Mouse (Mus musculus): ENCODE data around the gene Cysltr1.

Gene Cysltr1
- long read RNA-seq, experiment 1, full-length matches to known transcripts, result 1 of 2 reads
- long read RNA-seq, experiment 1, partial matches to known transcripts, result 0 of 2 reads
- long read RNA-seq, experiment 1, other reads (novel, unspliced or antisense), result 1 of 2 reads
- long read RNA-seq, experiment 2, full-length matches to known transcripts, result 1 of 3 reads
- long read RNA-seq, experiment 2, partial matches to known transcripts, result 0 of 3 reads
- long read RNA-seq, experiment 2, other reads (novel, unspliced or antisense), result 2 of 3 reads

GRCm38 (mm10) chrX:106603386-106603785 lies at the start of gene Cysltr1:
TSS of gene Cysltr1 (minus strand) at chrX:106603679.
- intact Hi-C loops (cut with DNase I), result no loop called here

GRCm38 (mm10) chrX:106634799-106635541 lies 31.5 kb upstream of the Cysltr1 start:
- intact Hi-C loops (cut with DNase I), result no loop called here

- intact Hi-C loops (cut with DNase I), result no loop called here
Measured at GRCm38 (mm10) chrX:106633543-106633942, 30.1 kb upstream of the Cysltr1 start.

- intact Hi-C loops (cut with DNase I), result no loop called here
Measured at GRCm38 (mm10) chrX:106628514-106628913, 25.0 kb upstream of the Cysltr1 start.

GRCm38 (mm10) chrX:106623667-106624066 lies 20.2 kb upstream of the Cysltr1 start:
- intact Hi-C loops (cut with DNase I), result no loop called here

GRCm38 (mm10) chrX:106622512-106622911 lies 19.0 kb upstream of the Cysltr1 start:
- intact Hi-C loops (cut with DNase I), result no loop called here

- intact Hi-C loops (cut with DNase I), result no loop called here
Measured at GRCm38 (mm10) chrX:106602574-106603258, 763 bp downstream of the Cysltr1 start.

GRCm38 (mm10) chrX:106595904-106596303 lies 7.6 kb downstream of the Cysltr1 start:
- intact Hi-C loops (cut with DNase I), result no loop called here

GRCm38 (mm10) chrX:106593914-106594313 lies 9.6 kb downstream of the Cysltr1 start:
- intact Hi-C loops (cut with DNase I), result no loop called here

- intact Hi-C loops (cut with DNase I), result loop anchor here (5.0 kb wide), 1 partner anchor 184 kb away; no protein-coding TSS in a partner anchor
Measured at GRCm38 (mm10) chrX:106582886-106583285, 20.6 kb downstream of the Cysltr1 start, which contains the start of gene Gm5127. TSS of gene Gm5127 (plus strand) at chrX:106583186.

GRCm38 (mm10) chrX:106582197-106582596 lies 21.3 kb downstream of the Cysltr1 start:
- intact Hi-C loops (cut with DNase I), result loop anchor here (5.0 kb wide), 1 partner anchor 185 kb away; no protein-coding TSS in a partner anchor

GRCm38 (mm10) chrX:106580410-106580809 lies 23.1 kb downstream of the Cysltr1 start:
- intact Hi-C loops (cut with DNase I), result loop anchor here (5.0 kb wide), 1 partner anchor 187 kb away; no protein-coding TSS in a partner anchor

- intact Hi-C loops (cut with DNase I), result no loop called here
Measured at GRCm38 (mm10) chrX:106578966-106579365, 24.5 kb downstream of the Cysltr1 start.

- intact Hi-C loops (cut with DNase I), result no loop called here
Measured at GRCm38 (mm10) chrX:106555457-106555856, 48.0 kb downstream of the Cysltr1 start.

- intact Hi-C loops (cut with DNase I), result no loop called here
Measured at GRCm38 (mm10) chrX:106536359-106536758, 67.1 kb downstream of the Cysltr1 start.

Data from adrenal gland (tissue).